Mouse (Mus musculus) thymus, adult 2 months (tissue): ENCODE measurements around the gene Tbc1d16. TPM values are rescaled to one million over a fixed set of nuclear protein-coding genes. Genes with fewer than 3 reads are reported as not detected.

Experiments used
- DNase-seq: peaks from one replicate; pipeline ENCODE4 v3.0.0; 2021
- H3K27ac ChIP-seq: fragments of 200-500 bp; 2 replicates; pipeline ENCODE4 v1.5.1; 2012; ENCODE audit warnings: low read length, control low read depth; ENCODE audit not compliant: control insufficient read depth, insufficient read depth
- H3K27me3 ChIP-seq: fragments of 200-500 bp; 2 replicates; pipeline ENCODE4 v1.6.1; 2012; ENCODE audit warnings: mild to moderate bottlenecking, low read length, moderate library complexity, mixed read lengths; ENCODE audit not compliant: control insufficient read depth, insufficient read depth
- H3K36me3 ChIP-seq: fragments of 200-500 bp; 2 replicates; pipeline ENCODE4 v1.6.1; 2012; ENCODE audit warnings: mild to moderate bottlenecking, low read length, moderate library complexity; ENCODE audit not compliant: control insufficient read depth, insufficient read depth
- H3K4me1 ChIP-seq: fragments of 200-500 bp; replicated peaks from 2 replicates; pipeline ENCODE4 v1.6.1; 2012; ENCODE audit warnings: low read length; ENCODE audit not compliant: control insufficient read depth, insufficient read depth
- H3K4me3 ChIP-seq: fragments of 200-500 bp; 2 replicates; pipeline ENCODE4 v1.5.1; 2012; ENCODE audit warnings: mild to moderate bottlenecking, low read length, control low read depth, moderate library complexity; ENCODE audit not compliant: control insufficient read depth, insufficient read depth
- CTCF ChIP-seq: fragments of 200-500 bp; IDR thresholded peaks from 2 replicates; pipeline ENCODE4 v1.5.1; 2012; ENCODE audit warnings: mild to moderate bottlenecking, control low read depth, low read length, moderate library complexity, borderline replicate concordance; ENCODE audit not compliant: control insufficient read depth, poor library complexity, insufficient read depth; ENCODE audit errors: extremely low read depth
- POLR2A ChIP-seq: fragments of 200-500 bp; IDR thresholded peaks from 2 replicates; pipeline ENCODE4 v1.6.1; 2012; ENCODE audit warnings: mild to moderate bottlenecking, low read length, control low read depth, moderate library complexity; ENCODE audit not compliant: control insufficient read depth, poor library complexity, insufficient read depth; ENCODE audit errors: extremely low read depth
- WGBS: fragments of 180-500 bp; shearing (Covaris S2); methylation state at CpG from one replicate; pipeline ENCODE4 v1.1.7; 2018; 5-methylcytosine and 5-hydroxymethylcytosine counted together
- polyA plus RNA-seq: library from polyadenylated mRNA; depleted of rRNA; stranded (reverse); fragments of >200 nt; gene quantifications from 2 replicates; pipeline ENCODE4 v1.2.3, GENCODE M21; 2012

Gene Tbc1d16
- polyA plus RNA-seq, 1 experiment: 12.0 TPM

DNA sequence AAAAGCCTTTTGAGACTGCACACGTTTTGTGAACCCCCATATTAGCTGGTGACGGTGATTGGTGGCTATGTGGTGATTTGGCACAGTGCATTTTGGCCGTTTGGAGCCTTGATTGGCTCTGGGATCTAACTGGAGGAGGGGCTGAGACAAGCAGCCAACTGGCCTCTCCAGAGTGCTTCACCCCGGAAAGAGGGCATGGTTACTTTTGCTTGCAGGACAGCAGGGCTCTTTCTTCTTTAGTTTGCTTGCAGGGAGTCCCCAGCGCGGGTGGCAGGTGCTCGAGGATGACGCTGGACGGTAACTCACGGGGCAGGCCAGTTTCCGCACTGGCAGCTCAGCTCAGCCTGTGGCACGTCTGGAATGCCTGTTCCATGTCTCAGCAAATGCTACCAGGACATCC, 101.2 kb downstream of the Tbc1d16 start:
- TF ChIP-seq CTCF (no peak), POLR2A (no peak)
- peaks cover 12% of the 10 kb centered on the region for H3K4me1 ChIP-seq
- no peak overlapping the region for H3K27ac ChIP-seq
- WGBS: 73% methylated on average over 12 of the region's 12 CpGs
- no peaks in the 10 kb centered on the region for H3K36me3 ChIP-seq
- no peaks in the 10 kb centered on the region for H3K27me3 ChIP-seq
- no peak for DNase-seq
- H3K4me3 ChIP-seq: no peak overlapping the region

DNA sequence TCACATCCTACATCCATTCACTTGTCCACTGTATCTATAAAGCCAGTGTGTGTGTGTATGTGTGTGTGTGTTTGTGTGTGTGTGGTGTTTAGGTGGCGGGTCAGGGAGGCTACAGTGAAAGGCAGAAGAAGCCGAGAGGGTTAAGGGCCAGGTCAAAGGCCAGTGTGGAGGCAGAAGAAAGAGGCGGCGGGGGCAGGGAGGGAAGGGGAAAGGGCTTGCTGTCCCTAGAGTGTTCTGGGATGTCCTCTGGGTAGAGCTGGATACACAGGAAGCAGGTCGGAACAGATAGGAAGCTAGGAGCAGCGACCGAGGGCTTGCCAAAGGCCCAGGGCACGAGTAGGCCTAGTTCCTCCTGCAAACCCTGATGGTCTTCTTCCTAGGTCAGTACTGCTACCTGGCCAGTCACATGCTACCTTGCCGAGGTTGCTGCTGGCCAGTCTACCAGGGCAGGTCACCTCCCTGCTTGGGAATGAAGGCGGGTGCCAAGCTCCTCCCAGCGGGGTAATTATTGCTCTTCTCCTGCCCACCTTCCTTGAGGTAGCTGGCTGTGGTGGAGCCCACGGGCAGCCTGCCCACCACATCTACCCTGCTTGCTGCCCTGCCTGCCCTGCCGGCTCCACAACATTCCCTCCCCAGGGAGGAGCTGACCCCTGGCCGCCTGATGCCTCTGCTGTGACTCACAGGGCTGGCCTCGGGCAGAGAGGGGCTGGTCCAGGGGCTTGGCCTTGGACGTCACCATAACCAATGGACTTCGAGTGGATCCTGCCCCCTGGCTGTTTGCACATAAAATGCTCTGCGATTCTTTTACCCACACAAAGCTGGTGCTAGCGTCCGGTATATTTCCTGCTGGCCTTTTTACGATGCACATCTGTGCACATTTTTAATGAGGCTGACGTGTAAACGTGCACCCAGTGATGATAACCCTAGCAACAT, 102.1 kb downstream of the Tbc1d16 start:
- Histone ChIP-seq H3K27ac (no peak overlapping the region), H3K4me3 (no peak overlapping the region), H3K36me3 (no peaks in the 10 kb centered on the region), H3K4me1 (peaks cover 12% of the 10 kb centered on the region), H3K27me3 (no peaks in the 10 kb centered on the region)
- TF ChIP-seq CTCF (no peak), POLR2A (no peak)
- no peak for DNase-seq
- WGBS: 59% methylated on average over 23 of the region's 23 CpGs

DNA sequence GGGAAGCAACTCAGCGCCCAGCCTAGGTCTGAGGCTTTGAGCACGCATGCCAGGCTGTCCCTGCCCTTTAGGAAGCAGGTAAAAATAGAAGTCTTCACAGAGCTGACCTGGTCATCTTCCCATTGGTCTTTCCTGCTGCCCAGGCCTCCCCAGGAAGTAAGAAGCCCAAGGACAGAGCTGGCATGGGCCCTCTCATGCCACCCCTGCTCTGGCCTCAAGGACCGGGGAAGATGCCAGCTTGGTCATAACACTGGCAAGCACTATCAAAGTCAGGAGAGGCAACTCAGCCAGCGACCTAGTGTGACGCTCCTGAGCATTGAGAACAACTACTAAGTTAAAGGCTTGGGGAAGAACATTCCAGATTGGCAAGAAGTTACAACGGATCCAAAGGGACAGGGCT, 103.8 kb downstream of the Tbc1d16 start:
- Histone ChIP-seq H3K36me3 (no peaks in the 10 kb centered on the region), H3K4me3 (no peak overlapping the region), H3K27ac (no peak overlapping the region), H3K4me1 (peaks cover 12% of the 10 kb centered on the region), H3K27me3 (no peaks in the 10 kb centered on the region)
- no peak for DNase-seq
- 95% methylated on average over 6 of the region's 6 CpGs for WGBS
- TF ChIP-seq CTCF: no peak

DNA sequence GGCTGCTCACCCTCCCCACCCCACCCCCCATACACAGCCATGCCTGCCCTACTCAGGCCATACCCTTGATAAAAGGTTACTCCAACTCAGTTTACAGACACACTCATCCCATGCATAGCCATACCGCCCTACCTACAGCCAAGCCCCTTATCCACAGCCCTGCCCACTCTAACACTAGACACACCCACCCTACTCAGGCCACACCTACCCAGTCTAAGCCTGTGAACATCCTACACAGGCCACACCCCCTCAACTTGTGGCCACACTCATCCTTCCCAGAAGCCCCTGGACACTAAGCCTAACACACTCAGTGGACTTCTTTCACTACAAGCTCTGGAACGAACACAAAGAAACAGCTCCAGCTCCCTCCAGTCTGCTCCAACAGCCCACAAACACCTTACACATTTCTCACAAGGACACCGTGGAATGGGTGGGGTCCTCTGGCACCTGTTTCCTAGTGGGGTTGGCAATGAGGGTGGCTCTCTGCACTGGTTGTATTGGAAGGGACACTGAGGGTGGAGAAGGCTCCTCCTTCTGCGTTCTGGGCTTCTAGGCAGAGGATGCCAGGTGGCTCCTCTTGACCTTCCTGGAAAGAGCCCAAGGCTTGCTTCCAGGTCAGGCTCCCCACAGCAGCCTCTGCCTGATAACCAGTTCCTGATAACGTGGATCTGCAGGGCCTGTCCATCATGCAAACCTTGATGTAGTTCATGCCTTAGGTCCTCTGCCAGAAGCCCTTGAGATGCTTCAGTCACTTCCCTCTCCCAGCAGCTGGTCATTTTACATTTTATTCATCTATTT, 104.6 kb downstream of the Tbc1d16 start:
- DNase-seq: no peak
- 78% methylated on average over 5 of the region's 5 CpGs for WGBS
- no peaks in the 10 kb centered on the region for H3K36me3 ChIP-seq
- TF ChIP-seq CTCF (no peak), POLR2A (no peak)
- H3K27ac ChIP-seq: no peak overlapping the region
- H3K4me1 ChIP-seq: peaks cover 12% of the 10 kb centered on the region
- no peaks in the 10 kb centered on the region for H3K27me3 ChIP-seq
- H3K4me3 ChIP-seq: no peak overlapping the region

DNA sequence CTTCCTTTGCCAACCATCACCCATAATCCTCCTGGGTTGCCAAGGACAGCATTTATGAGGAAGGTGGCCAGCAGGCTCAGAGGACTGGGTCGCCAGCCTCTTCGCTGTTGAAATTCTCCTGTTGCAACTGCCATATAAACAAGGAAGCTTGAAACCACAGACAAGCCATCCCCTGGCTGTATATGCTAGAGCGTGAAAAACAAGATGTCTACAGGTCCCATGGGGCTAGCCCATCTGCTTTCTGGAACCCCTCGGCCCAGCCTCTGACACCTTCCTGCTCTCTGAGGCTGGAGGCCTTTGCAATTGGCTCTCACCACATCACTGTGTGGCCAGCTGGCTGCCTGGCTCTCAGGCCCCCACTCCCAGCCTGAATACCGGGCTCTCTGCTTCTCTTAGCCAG, 105.9 kb downstream of the Tbc1d16 start:
- Histone ChIP-seq H3K4me3 (no peak overlapping the region), H3K4me1 (peaks cover 4% of the 10 kb centered on the region; the same call in 1 of the 2 replicates), H3K36me3 (no peaks in the 10 kb centered on the region), H3K27ac (no peak overlapping the region), H3K27me3 (no peaks in the 10 kb centered on the region)
- DNase-seq: no peak
- no peak for TF ChIP-seq CTCF
- TF ChIP-seq POLR2A: no peak
- WGBS: 49% methylated on average over 5 of the region's 5 CpGs

DNA sequence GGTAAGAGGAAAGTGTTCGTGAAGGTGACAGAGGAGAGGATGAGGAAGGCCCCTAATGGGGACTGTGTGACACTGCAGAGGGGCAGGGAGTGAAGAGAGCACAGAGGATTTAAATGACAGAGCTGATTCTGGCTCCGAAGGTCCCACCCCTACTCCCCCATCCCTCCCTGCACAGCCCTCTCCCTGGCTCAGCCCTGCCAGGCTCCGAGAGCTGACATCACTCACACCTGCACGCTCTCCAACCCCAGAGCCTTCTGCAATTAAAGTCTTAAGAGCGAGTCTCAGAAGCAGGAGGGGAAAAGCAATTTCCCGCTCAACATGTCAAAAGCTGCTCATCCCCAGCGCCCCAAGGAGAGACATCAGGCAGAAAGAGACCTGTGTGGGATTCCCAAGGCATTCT, 109.4 kb downstream of the Tbc1d16 start:
- no peaks in the 10 kb centered on the region for H3K27me3 ChIP-seq
- DNase-seq: no peak

More for the DNA sequence above, 109.4 kb downstream of the Tbc1d16 start:
- no peak overlapping the region for H3K4me3 ChIP-seq
- no peaks in the 10 kb centered on the region for H3K36me3 ChIP-seq
- TF ChIP-seq CTCF (no peak), POLR2A (no peak)
- H3K27ac ChIP-seq: no peak overlapping the region
- no peaks in the 10 kb centered on the region; the same call in 1 of the 2 replicates for H3K4me1 ChIP-seq
- WGBS: 74% methylated on average over 7 of the region's 7 CpGs
